Mouse (Mus musculus) stomach, postnatal 0 days (tissue): ENCODE measurements around the gene Slc35d2. TPM values are rescaled to one million over a fixed set of nuclear protein-coding genes. Genes with fewer than 3 reads are reported as not detected.

Experiments used
- ATAC-seq: fragments of 200-750 bp; cut with Nextera tagmentation; 2 replicates; pipeline ENCODE4 v1.8.0; 2017; ENCODE audit not compliant: low FRiP score, low TSS enrichment
- DNase-seq: peaks from one replicate; pipeline ENCODE4 v3.0.0-alpha.2; 2016; ENCODE audit warnings: low spot score
- H3K27ac ChIP-seq: fragments of 300-500 bp; sonication (generic); replicated peaks from 2 replicates; pipeline ENCODE4 v1.5.1; 2014; ENCODE audit warnings: mild to moderate bottlenecking, control low read depth
- H3K27me3 ChIP-seq: fragments of 300-500 bp; sonication (generic); 2 replicates; pipeline ENCODE4 v1.6.1; 2014; ENCODE audit warnings: low read length; ENCODE audit not compliant: control insufficient read depth, insufficient read depth
- H3K36me3 ChIP-seq: fragments of 300-500 bp; sonication (generic); 2 replicates; pipeline ENCODE4 v1.6.1; 2014; ENCODE audit warnings: low read length, mixed read lengths; ENCODE audit not compliant: control insufficient read depth, insufficient read depth
- H3K4me1 ChIP-seq: fragments of 300-500 bp; sonication (generic); replicated peaks from 2 replicates; pipeline ENCODE4 v1.6.1; 2014; ENCODE audit warnings: antibody characterized with exemption; ENCODE audit not compliant: control insufficient read depth, insufficient read depth
- H3K4me2 ChIP-seq: fragments of 300-500 bp; sonication (generic); replicated peaks from 2 replicates; pipeline ENCODE4 v1.6.1; 2014; ENCODE audit warnings: low read depth, mild to moderate bottlenecking, control low read depth, moderate library complexity
- H3K4me3 ChIP-seq: fragments of 300-500 bp; sonication (generic); 2 replicates; pipeline ENCODE4 v1.5.1; 2014; ENCODE audit warnings: low read depth, low read length, control low read depth
- H3K9ac ChIP-seq: fragments of 300-500 bp; sonication (generic); 2 replicates; pipeline ENCODE4 v1.6.1; 2014; ENCODE audit warnings: mild to moderate bottlenecking, low read length, control low read depth, mixed read lengths
- H3K9me3 ChIP-seq: fragments of 300-500 bp; sonication (generic); 2 replicates; pipeline ENCODE4 v1.6.1; 2016; ENCODE audit warnings: low read length; ENCODE audit not compliant: control insufficient read depth
- CTCF ChIP-seq: IDR thresholded peaks from 2 replicates; pipeline ENCODE4 v1.5.1; 2016; ENCODE audit warnings: antibody characterized with exemption, low read depth, mild to moderate bottlenecking, moderate library complexity
- EP300 ChIP-seq: optimal IDR thresholded peaks from 2 replicates; pipeline ENCODE3; 2016; ENCODE audit warnings: antibody characterized with exemption
- WGBS: fragments of 180-500 bp; shearing (Covaris S2); extraction: QIAGEN DNeasy Blood & Tissue Kit; methylation state at CpG from one replicate; pipeline ENCODE4 v1.1.7; 2014; 5-methylcytosine and 5-hydroxymethylcytosine counted together
- polyA plus RNA-seq: library from polyadenylated mRNA; unstranded; fragments of >200 nt; fragmentation: Nextera tagmentation; extraction: Ambion mirVana; gene quantifications from 2 replicates; pipeline ENCODE4 v1.2.1, GENCODE M21; 2015

Gene Slc35d2
- polyA plus RNA-seq, 1 experiment from 2014 or later = 7.9 TPM

DNA sequence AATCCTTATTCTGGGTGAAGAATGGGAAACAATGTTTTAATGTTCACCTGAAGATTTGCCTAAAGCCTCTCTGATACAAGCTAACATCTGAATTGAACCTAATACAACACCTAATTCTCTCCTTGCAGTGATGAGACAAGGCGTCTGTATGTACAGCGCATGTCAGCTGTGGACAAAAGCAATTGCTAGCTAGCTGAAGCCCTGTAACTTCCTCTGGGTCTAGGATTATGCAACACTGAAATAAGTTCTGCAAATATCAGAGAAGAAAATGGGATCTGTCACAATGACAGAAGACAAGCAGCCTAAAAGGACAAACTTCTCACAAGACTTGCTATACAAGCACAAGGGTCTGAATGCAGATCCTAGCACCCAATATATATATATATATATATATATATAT is 80.7 kb downstream of the Slc35d2 start:
- Histone ChIP-seq H3K27me3 (no peaks in the 10 kb centered on the region), H3K27ac (no peak overlapping the region), H3K9ac (no peak overlapping the region), H3K4me1 (no peaks in the 10 kb centered on the region), H3K36me3 (no peaks in the 10 kb centered on the region), H3K4me3 (no peak overlapping the region), H3K9me3 (no peaks in the 10 kb centered on the region), H3K4me2 (no peak overlapping the region)
- no peak for DNase-seq
- WGBS = 87% methylated on average over 2 of the region's 2 CpGs
- ATAC-seq = no peak
- TF ChIP-seq EP300 (no peak), CTCF (no peak)

Other genes with a start within 250 kb of the Slc35d2 start
- gene Hsd17b3, start 40.1 kb downstream of the Slc35d2 start, polyA plus RNA-seq = not detected in 2 replicates
- 10.9 and 12.3 TPM in 2 replicates for gene Zfp367, start 23.8 kb upstream of the Slc35d2 start, polyA plus RNA-seq
- gene Habp4, start 32.5 kb upstream of the Slc35d2 start, polyA plus RNA-seq = 11.9 and 13.2 TPM in 2 replicates
- 11.8 and 12.1 TPM in 2 replicates for gene Cdc14b, start 145.9 kb upstream of the Slc35d2 start, polyA plus RNA-seq
- gene Aaed1, start 183.3 kb upstream of the Slc35d2 start, polyA plus RNA-seq = 47.2 and 47.9 TPM in 2 replicates
- gene Ctsl, start 241.5 kb upstream of the Slc35d2 start, polyA plus RNA-seq = 183 and 184 TPM in 2 replicates